Mouse (Mus musculus) liver, embryonic 11.5 days (tissue): ENCODE data around the gene Carf. TPM values are rescaled to one million over a fixed set of nuclear protein-coding genes. Genes with fewer than 3 reads are reported as not detected.
A peak's percentile ranks its signal among the peaks of the same experiment; 100 is the strongest.
"Not testable (repeated sequence)": the region's sequence is repeated elsewhere in the genome, so short reads cannot be mapped to it uniquely, and the experiment has no call there.

Source experiments
- ATAC-seq: fragments of 200-750 bp; cut with Nextera tagmentation; replicated peaks from 2 replicates; pipeline ENCODE4 v1.8.0; 2017; ENCODE audit warnings: moderate number of reproducible peaks, mild to moderate bottlenecking, moderate TSS enrichment, moderate library complexity; ENCODE audit not compliant: low FRiP score
- DNase-seq: peaks from one replicate; pipeline ENCODE4 v3.0.0-alpha.2; 2017; ENCODE audit warnings: low spot score
- H3K27ac ChIP-seq: fragments of 300-500 bp; sonication (generic); 2 replicates; pipeline ENCODE4 v1.5.1; 2014; ENCODE audit warnings: mild to moderate bottlenecking, low read depth, low read length, control low read depth
- H3K27me3 ChIP-seq: fragments of 300-500 bp; sonication (generic); replicated peaks from 2 replicates; pipeline ENCODE4 v1.6.1; 2014; ENCODE audit warnings: low read length, mixed read lengths; ENCODE audit not compliant: control insufficient read depth, insufficient read depth
- H3K36me3 ChIP-seq: fragments of 300-500 bp; sonication (generic); 2 replicates; pipeline ENCODE4 v1.6.1; 2014; ENCODE audit warnings: mild to moderate bottlenecking, low read length, moderate library complexity, mixed read lengths; ENCODE audit not compliant: control insufficient read depth, insufficient read depth
- H3K4me1 ChIP-seq: fragments of 300-500 bp; sonication (generic); replicated peaks from 2 replicates; pipeline ENCODE4 v1.6.1; 2014; ENCODE audit warnings: low read length, mixed read lengths; ENCODE audit not compliant: control insufficient read depth, insufficient read depth
- H3K4me2 ChIP-seq: fragments of 300-500 bp; sonication (generic); 2 replicates; pipeline ENCODE4 v1.6.1; 2014; ENCODE audit warnings: mild to moderate bottlenecking, control low read depth, moderate library complexity
- H3K4me3 ChIP-seq: fragments of 300-500 bp; sonication (generic); 2 replicates; pipeline ENCODE4 v1.5.1; 2014; ENCODE audit warnings: low read depth, low read length, control low read depth
- H3K9ac ChIP-seq: fragments of 300-500 bp; sonication (generic); 2 replicates; pipeline ENCODE4 v1.6.1; 2014; ENCODE audit warnings: low read depth, low read length, control low read depth
- H3K9me3 ChIP-seq: fragments of 300-500 bp; sonication (generic); 2 replicates; pipeline ENCODE4 v1.6.1; 2016; ENCODE audit warnings: low read length, inconsistent platforms, mixed read lengths; ENCODE audit not compliant: control insufficient read depth
- WGBS: fragments of 180-500 bp; shearing (Covaris S2); extraction: QIAGEN DNeasy Blood & Tissue Kit; methylation state at CpG from one replicate; pipeline ENCODE4 v1.1.7; 2014; 5-methylcytosine and 5-hydroxymethylcytosine counted together
- polyA plus RNA-seq: library from polyadenylated mRNA; unstranded; fragments of >200 nt; fragmentation: Nextera tagmentation; extraction: Ambion mirVana; gene quantifications from 2 replicates; pipeline ENCODE4 v1.2.1, GENCODE M21; 2014

Carf gene
- polyA plus RNA-seq, 1 experiment from 2014 or later: 5.9 TPM

DNA sequence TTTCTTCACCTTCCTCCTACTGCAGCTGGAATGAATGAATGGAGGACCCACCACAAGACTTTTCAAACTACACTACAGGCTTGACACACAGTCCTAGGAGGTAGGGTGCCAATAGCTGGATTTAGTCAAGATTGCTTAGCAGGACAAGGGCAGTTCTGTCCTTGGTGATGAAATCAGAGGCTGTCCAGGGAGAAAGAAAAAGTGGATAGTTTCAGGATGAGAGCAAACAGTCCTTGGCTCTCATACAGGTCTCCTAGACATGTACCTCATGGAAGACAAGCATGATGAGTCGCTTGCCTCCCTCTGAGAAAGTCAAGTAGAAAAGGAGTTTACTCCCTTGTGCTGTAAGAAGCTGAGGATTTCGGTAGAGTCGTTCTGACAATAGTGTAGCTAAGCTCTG, 65.6 kb downstream of the Carf start:
- H3K4me3 ChIP-seq: no peak overlapping the region
- no peak overlapping the region for H3K27ac ChIP-seq
- no peak overlapping the region for H3K9ac ChIP-seq
- no peaks in the 10 kb centered on the region for H3K27me3 ChIP-seq
- DNase-seq: no peak
- H3K9me3 ChIP-seq: no peaks in the 10 kb centered on the region
- no peaks in the 10 kb centered on the region for H3K36me3 ChIP-seq
- WGBS: 72% methylated on average over 3 of the region's 3 CpGs
- H3K4me1 ChIP-seq: no peaks in the 10 kb centered on the region
- no peak overlapping the region for H3K4me2 ChIP-seq
- ATAC-seq: no peak

- Histone ChIP-seq H3K36me3 (no peaks in the 10 kb centered on the region), H3K4me1 (no peaks in the 10 kb centered on the region), H3K9me3 (no peaks in the 10 kb centered on the region), H3K4me2 (no peak overlapping the region), H3K27me3 (no peaks in the 10 kb centered on the region), H3K4me3 (no peak overlapping the region), H3K27ac (no peak overlapping the region), H3K9ac (no peak overlapping the region)
- DNase-seq (no peak), ATAC-seq (no peak)
- WGBS: 70% methylated on average over 2 of the region's 2 CpGs
These were observed 71.6 kb downstream of the Carf start for GRCm38 (mm10) chr1:60169626-60170025.

GRCm38 (mm10) chr1:60170251-60170650, 72.2 kb downstream of the Carf start:
- WGBS: 74% methylated on average over 2 of the region's 2 CpGs
- no peak overlapping the region for H3K4me2 ChIP-seq
- ATAC-seq (no peak), DNase-seq (no peak)
- no peak overlapping the region for H3K27ac ChIP-seq
- H3K36me3 ChIP-seq: no peaks in the 10 kb centered on the region
- H3K9ac ChIP-seq: no peak overlapping the region
- H3K9me3 ChIP-seq: no peaks in the 10 kb centered on the region
- no peaks in the 10 kb centered on the region for H3K4me1 ChIP-seq
- H3K4me3 ChIP-seq: no peak overlapping the region
- no peaks in the 10 kb centered on the region for H3K27me3 ChIP-seq

- Histone ChIP-seq H3K4me2 (no peak overlapping the region), H3K27me3 (no peaks in the 10 kb centered on the region), H3K9ac (no peak overlapping the region), H3K4me3 (no peak overlapping the region), H3K27ac (no peak overlapping the region), H3K36me3 (no peaks in the 10 kb centered on the region), H3K4me1 (no peaks in the 10 kb centered on the region), H3K9me3 (no peaks in the 10 kb centered on the region)
- DNase-seq (no peak), ATAC-seq (no peak)
- WGBS: 85% methylated on average over 3 of the region's 3 CpGs
These were observed 75.1 kb downstream of the Carf start for GRCm38 (mm10) chr1:60173119-60173518.

DNA sequence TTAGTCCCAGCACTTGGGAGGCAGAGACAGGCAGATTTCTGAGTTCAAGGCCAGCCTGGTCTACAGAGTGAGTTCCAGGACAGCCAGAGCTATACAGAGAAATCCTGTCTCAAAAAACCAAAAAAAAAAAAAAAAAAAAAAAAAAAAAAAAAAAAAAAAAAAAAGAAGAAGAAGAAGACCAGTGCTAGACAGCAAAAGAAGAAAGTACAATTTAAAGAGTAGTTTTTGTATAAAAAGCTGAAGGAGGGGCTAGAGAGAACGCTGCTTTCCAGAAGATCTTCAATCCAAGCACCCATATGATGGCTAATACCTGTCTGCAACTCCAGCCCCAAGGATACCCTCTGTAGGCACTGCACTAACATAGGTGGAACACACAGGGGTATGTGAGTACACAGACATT, 79.8 kb downstream of the Carf start:
- not testable (repeated sequence) for H3K36me3 ChIP-seq, DNase-seq, H3K4me1 ChIP-seq, H3K4me2 ChIP-seq, ATAC-seq, H3K9ac ChIP-seq, H3K27ac ChIP-seq, H3K4me3 ChIP-seq, H3K27me3 ChIP-seq, H3K9me3 ChIP-seq
- WGBS: 82% methylated on average over 1 of the region's 1 CpGs

DNA sequence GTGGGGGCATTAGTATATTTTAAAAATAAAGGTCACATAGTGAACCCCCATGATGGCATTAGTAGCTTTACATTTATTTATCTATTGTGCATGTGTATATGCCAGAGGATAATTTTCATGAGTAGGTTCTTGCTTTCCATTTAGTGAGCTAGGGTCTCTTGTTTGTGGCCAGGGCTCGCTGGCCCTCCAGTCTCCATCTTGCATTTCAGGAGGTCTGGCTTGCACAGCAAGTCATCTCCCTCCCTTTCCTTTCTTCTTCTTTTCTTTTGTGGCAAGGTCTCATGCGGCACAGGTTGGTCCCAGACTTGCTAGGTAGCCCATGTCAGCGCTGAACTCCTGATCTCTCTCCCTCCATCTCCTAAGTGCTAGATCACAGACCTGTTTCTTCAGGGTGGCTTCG, 81.3 kb downstream of the Carf start:
- H3K27me3 ChIP-seq: no peaks in the 10 kb centered on the region
- H3K9me3 ChIP-seq: no peaks in the 10 kb centered on the region
- no peak for ATAC-seq
- 0 out of 2 replicates have a peak overlapping the region, but pooled peaks have one; percentile 9 for H3K9ac ChIP-seq
- H3K36me3 ChIP-seq: no peaks in the 10 kb centered on the region
- peaks cover 9% of the 10 kb centered on the region for H3K4me1 ChIP-seq
- H3K4me2 ChIP-seq: peak overlapping the region; percentile 79
- 34% methylated on average over 4 of the region's 4 CpGs for WGBS
- peak overlapping the region; percentile 88 for H3K4me3 ChIP-seq
- H3K27ac ChIP-seq: no peak overlapping the region
- DNase-seq: no peak

DNA sequence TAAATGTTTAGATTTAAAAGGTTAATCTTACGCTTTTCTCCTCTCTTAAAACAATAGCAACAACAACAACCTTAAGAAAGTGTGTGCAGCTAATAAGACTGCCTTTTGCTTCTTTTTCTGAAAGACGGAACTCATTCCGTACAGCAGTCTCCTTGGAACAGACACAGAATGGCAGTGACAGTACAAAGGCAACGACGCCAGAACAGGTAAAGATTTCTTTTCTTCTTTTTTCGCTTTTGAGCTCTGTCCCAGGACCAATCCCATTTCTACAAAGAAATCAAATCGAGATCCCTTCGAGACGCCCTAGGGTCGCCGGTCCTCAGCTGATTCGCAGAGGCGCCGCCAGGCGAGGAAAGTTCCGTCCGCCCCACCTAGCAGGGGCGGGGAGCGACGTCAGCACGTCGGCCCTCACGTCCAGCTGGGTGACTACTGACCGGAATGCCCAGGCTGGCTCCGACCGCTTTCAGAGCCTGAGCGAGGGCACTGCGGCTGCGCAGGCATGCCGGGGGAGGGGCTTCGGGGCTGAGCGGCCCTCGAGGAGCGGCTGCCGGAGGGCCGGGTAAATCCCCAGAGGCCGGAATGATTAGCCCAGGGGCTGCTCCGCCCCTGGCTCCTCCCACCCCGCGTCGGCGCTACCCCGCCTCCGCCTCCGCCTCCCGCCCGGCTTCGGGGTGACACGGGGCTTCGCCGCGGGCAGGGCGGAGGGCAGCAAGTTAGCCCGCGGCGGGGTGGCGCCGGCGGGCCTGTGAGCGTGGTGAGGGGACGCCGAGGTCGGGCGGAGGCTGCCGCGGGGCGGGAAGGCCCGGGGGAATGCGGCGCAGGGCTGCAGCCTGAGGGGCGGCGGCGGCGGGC, 82.1 kb downstream of the Carf start, which contains the start of gene Nbeal1:
TSS of gene Nbeal1 (plus strand) at position 668 of the 852 bp plus-strand sequence.
- peak within 1 kb of the TSS; percentile 90 for H3K9ac ChIP-seq

GRCm38 (mm10) chr1:60180784-60181221, 82.8 kb downstream of the Carf start:
- Histone ChIP-seq H3K27ac (peak overlapping the region; percentile 85), H3K4me1 (peaks cover 9% of the 10 kb centered on the region), H3K9ac (peak overlapping the region; percentile 90), H3K36me3 (no peaks in the 10 kb centered on the region), H3K4me3 (peak overlapping the region; percentile 88), H3K27me3 (no peaks in the 10 kb centered on the region), H3K4me2 (peak overlapping the region; percentile 79), H3K9me3 (no peaks in the 10 kb centered on the region)
- 0% methylated on average over 29 of the region's 30 CpGs for WGBS
- DNase-seq (no peak), ATAC-seq (peak; percentile 65; the same call in 1 of the 2 replicates)

More for the DNA sequence above, 82.1 kb downstream of the Carf start, which contains the start of gene Nbeal1:
- no peaks in the 10 kb centered on the region for H3K36me3 ChIP-seq
- H3K9me3 ChIP-seq: no peaks in the 10 kb centered on the region
- H3K4me3 ChIP-seq: peak within 1 kb of the TSS; percentile 88
- H3K4me2 ChIP-seq: peak within 1 kb of the TSS; percentile 79
- H3K27ac ChIP-seq: peak within 1 kb of the TSS; percentile 85
- WGBS: under 1% methylated on average over 72 of the region's 74 CpGs
- H3K27me3 ChIP-seq: no peaks in the 10 kb centered on the region
- DNase-seq (peak; percentile 99), ATAC-seq (peak; percentile 99)
- peaks cover 9% of the 10 kb centered on the region for H3K4me1 ChIP-seq

DNA sequence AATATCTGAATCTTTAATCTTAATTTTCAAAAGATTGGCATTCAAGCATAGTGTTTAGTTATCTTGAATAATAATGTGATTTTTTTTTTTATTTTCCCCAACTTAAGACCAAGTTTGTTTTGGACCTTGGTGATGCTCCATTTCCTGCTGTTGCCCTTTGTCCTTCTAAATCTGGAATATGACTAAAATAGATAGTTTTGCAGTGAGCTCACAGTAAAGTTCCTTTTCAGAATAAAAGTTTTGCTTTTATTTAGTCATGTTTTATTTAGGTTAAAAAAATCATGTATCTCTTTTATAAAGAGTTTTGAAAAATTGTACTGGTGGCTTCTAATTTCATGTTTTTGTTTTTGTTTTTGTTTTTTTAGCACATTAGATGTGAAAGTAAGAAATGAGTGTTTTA, 90.4 kb downstream of the Carf start:
- no peak overlapping the region for H3K4me2 ChIP-seq
- no peak overlapping the region for H3K4me3 ChIP-seq
- DNase-seq: no peak
- H3K9ac ChIP-seq: no peak overlapping the region
- H3K36me3 ChIP-seq: no peaks in the 10 kb centered on the region
- H3K9me3 ChIP-seq: no peaks in the 10 kb centered on the region
- no peaks in the 10 kb centered on the region for H3K27me3 ChIP-seq
- H3K27ac ChIP-seq: no peak overlapping the region
- H3K4me1 ChIP-seq: no peaks in the 10 kb centered on the region
- ATAC-seq: no peak
